Mouse (Mus musculus) forebrain, embryonic 11.5 days (tissue): ENCODE results near the gene Exo5. TPM values are rescaled to one million over a fixed set of nuclear protein-coding genes. Genes with fewer than 3 reads are reported as not detected.

Experiments
- ATAC-seq: fragments of 200-750 bp; cut with Nextera tagmentation; replicated peaks from 2 replicates; pipeline ENCODE4 v1.8.0; 2017; ENCODE audit warnings: moderate TSS enrichment; ENCODE audit not compliant: low FRiP score
- DNase-seq: peaks from one replicate; pipeline ENCODE4 v3.0.0-alpha.2; 2017; ENCODE audit warnings: low spot score
- H3K27ac ChIP-seq: fragments of 300-500 bp; sonication (generic); 2 replicates; pipeline ENCODE4 v1.5.1; 2014; ENCODE audit warnings: low read depth, low read length
- H3K27me3 ChIP-seq: fragments of 300-500 bp; sonication (generic); 2 replicates; pipeline ENCODE4 v1.6.1; 2014; ENCODE audit warnings: mild to moderate bottlenecking, low read length, mixed read lengths; ENCODE audit not compliant: control insufficient read depth, insufficient read depth
- H3K36me3 ChIP-seq: fragments of 300-500 bp; sonication (generic); 2 replicates; pipeline ENCODE4 v1.6.1; 2014; ENCODE audit warnings: mild to moderate bottlenecking, low read length, moderate library complexity, mixed read lengths; ENCODE audit not compliant: control insufficient read depth, insufficient read depth
- H3K4me1 ChIP-seq: fragments of 300-500 bp; sonication (generic); replicated peaks from 2 replicates; pipeline ENCODE4 v1.6.1; 2014; ENCODE audit warnings: low read length, mixed read lengths; ENCODE audit not compliant: control insufficient read depth, insufficient read depth
- H3K4me2 ChIP-seq: fragments of 300-500 bp; sonication (generic); 2 replicates; pipeline ENCODE4 v1.6.1; 2014; ENCODE audit warnings: low read depth, mild to moderate bottlenecking, low read length, moderate library complexity, mixed read lengths; ENCODE audit not compliant: severe bottlenecking
- H3K4me3 ChIP-seq: fragments of 300-500 bp; sonication (generic); 2 replicates; pipeline ENCODE4 v1.5.1; 2014; ENCODE audit warnings: low read depth, low read length
- H3K9ac ChIP-seq: fragments of 300-500 bp; sonication (generic); 2 replicates; pipeline ENCODE4 v1.6.1; 2014; ENCODE audit warnings: low read length
- H3K9me3 ChIP-seq: fragments of 300-500 bp; sonication (generic); 2 replicates; pipeline ENCODE4 v1.6.1; 2016; ENCODE audit warnings: low read length, mixed read lengths; ENCODE audit not compliant: control insufficient read depth
- WGBS: fragments of 180-500 bp; shearing (Covaris S2); extraction: QIAGEN DNeasy Blood & Tissue Kit; methylation state at CpG from one replicate; pipeline ENCODE4 v1.1.7; 2014; 5-methylcytosine and 5-hydroxymethylcytosine counted together
- polyA plus RNA-seq: library from polyadenylated mRNA; unstranded; fragments of >200 nt; fragmentation: Nextera tagmentation; extraction: Ambion mirVana; gene quantifications from 2 replicates; pipeline ENCODE4 v1.2.1, GENCODE M21; 2014

Gene Exo5
- polyA plus RNA-seq, 1 experiment from 2014 or later, result 32.1 TPM

GRCm38 (mm10) chr4:120886811-120887210, 38.0 kb downstream of the Exo5 start:
- no peaks in the 10 kb centered on the region for H3K9me3 ChIP-seq
- peaks cover 16% of the 10 kb centered on the region for H3K4me1 ChIP-seq
- no peaks in the 10 kb centered on the region for H3K36me3 ChIP-seq
- no peak overlapping the region; the same call in 1 of the 2 replicates for H3K9ac ChIP-seq
- no peak for ATAC-seq
- no peak overlapping the region for H3K4me3 ChIP-seq
- no peaks in the 10 kb centered on the region for H3K27me3 ChIP-seq
- WGBS, result 84% methylated on average over 5 of the region's 5 CpGs
- no peak for DNase-seq
- no peak overlapping the region for H3K27ac ChIP-seq
- H3K4me2 ChIP-seq, result no peak overlapping the region

GRCm38 (mm10) chr4:120886131-120886530, 38.7 kb downstream of the Exo5 start:
- Histone ChIP-seq H3K4me1 (peaks cover 16% of the 10 kb centered on the region), H3K27ac (no peak overlapping the region), H3K27me3 (no peaks in the 10 kb centered on the region), H3K4me3 (no peak overlapping the region), H3K36me3 (no peaks in the 10 kb centered on the region), H3K9me3 (no peaks in the 10 kb centered on the region), H3K4me2 (no peak overlapping the region), H3K9ac (no peak overlapping the region)
- DNase-seq, result no peak
- 58% methylated on average over 4 of the region's 4 CpGs for WGBS
- no peak for ATAC-seq

DNA sequence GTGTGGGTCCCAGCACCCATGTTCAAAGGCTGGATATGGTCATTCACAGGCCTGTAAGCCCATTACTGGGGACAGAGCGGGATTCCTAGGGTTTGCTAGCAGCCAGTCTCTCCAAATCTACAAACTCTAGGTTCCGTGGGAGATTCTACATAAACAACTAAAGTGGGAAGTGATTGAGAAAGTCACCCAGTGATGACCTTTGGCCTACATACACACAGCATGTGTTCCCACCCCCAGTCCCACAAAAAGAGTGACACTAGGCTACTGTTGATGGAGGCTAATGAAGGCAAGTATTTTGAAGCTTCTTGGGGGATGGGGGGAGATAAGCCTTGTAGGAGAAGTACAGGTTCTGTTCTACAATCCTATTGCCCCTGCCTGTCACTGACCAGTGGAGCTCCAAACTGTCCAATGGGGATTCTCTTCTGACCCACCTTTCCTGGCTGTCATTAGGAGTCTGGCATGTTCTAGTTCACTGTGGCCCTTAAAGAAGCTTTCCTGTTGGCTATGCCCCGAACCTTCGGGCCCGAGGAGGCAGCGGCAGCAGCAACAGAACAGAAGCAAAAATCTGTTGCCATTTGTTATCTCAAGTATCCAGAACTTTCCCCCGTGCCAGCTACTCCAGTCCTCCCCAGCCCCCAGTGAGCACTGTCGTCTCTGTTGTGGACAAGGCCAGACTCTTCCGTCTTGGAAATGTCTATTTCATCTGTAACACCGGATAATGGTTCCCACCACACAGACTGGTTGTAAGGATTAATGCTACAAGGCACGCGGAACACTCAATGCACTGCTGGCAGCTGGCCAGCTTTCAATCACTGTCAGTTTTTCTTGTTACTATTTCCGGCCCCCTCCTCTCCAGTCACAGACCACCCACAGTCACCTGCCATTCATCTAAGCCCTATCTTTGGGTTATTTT, 39.4 kb downstream of the Exo5 start:
- DNase-seq (peak; percentile 50), ATAC-seq (no peak)
- Histone ChIP-seq H3K36me3 (no peaks in the 10 kb centered on the region), H3K9ac (no peak overlapping the region), H3K4me1 (peaks cover 16% of the 10 kb centered on the region), H3K27me3 (no peaks in the 10 kb centered on the region), H3K4me2 (no peak overlapping the region), H3K27ac (no peak overlapping the region), H3K9me3 (no peaks in the 10 kb centered on the region), H3K4me3 (no peak overlapping the region)
- WGBS, result 55% methylated on average over 13 of the region's 13 CpGs

- H3K36me3 ChIP-seq, result no peaks in the 10 kb centered on the region
- DNase-seq (peak; percentile 70), ATAC-seq (peak; percentile 89)
- no peaks in the 10 kb centered on the region for H3K9me3 ChIP-seq
- WGBS, result 37% methylated on average over 5 of the region's 5 CpGs
- no peaks in the 10 kb centered on the region for H3K27me3 ChIP-seq
- H3K4me3 ChIP-seq, result no peak overlapping the region
- peaks cover 16% of the 10 kb centered on the region for H3K4me1 ChIP-seq
- 0 out of 2 replicates have a peak overlapping the region, but pooled peaks have one; percentile 16 for H3K9ac ChIP-seq
- H3K4me2 ChIP-seq, result no peak overlapping the region
- H3K27ac ChIP-seq, result no peak overlapping the region
Observed at GRCm38 (mm10) chr4:120882002-120882625, 42.7 kb downstream of the Exo5 start.

- ATAC-seq, result no peak
- no peaks in the 10 kb centered on the region for H3K9me3 ChIP-seq
- no peak for DNase-seq
- H3K27me3 ChIP-seq, result no peaks in the 10 kb centered on the region
- no peak overlapping the region for H3K4me3 ChIP-seq
- no peaks in the 10 kb centered on the region for H3K36me3 ChIP-seq
- H3K9ac ChIP-seq, result no peak overlapping the region
- peaks cover 16% of the 10 kb centered on the region for H3K4me1 ChIP-seq
- H3K27ac ChIP-seq, result no peak overlapping the region
- H3K4me2 ChIP-seq, result no peak overlapping the region
- 65% methylated on average over 6 of the region's 6 CpGs for WGBS
Observed at GRCm38 (mm10) chr4:120880731-120881432, 43.9 kb downstream of the Exo5 start.

DNA sequence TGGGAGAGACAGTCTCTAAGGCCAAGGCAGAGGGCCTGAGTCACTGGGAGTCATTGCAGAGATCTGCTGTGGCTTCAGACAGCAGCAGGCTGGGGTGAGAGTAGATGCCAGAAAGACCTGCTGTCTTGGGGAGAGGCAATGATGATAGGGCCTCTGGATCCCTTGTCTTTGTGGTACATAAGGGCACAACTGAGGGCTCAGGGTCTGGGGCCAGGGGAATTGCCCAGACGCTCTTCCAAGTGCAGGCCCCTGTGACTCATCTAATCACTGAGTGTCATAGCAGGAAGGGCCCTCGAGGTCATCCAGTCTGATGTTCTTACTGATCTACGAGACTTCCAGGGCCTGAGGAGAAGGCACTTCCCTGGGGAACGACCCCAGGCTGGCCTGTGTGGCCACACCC, 45.4 kb downstream of the Exo5 start:
- 58% methylated on average over 4 of the region's 4 CpGs for WGBS
- Histone ChIP-seq H3K9me3 (no peaks in the 10 kb centered on the region), H3K4me3 (no peak overlapping the region), H3K27ac (no peak overlapping the region), H3K27me3 (no peaks in the 10 kb centered on the region), H3K36me3 (no peaks in the 10 kb centered on the region), H3K4me2 (no peak overlapping the region), H3K4me1 (peaks cover 11% of the 10 kb centered on the region), H3K9ac (no peak overlapping the region)
- ATAC-seq (no peak), DNase-seq (no peak)

DNA sequence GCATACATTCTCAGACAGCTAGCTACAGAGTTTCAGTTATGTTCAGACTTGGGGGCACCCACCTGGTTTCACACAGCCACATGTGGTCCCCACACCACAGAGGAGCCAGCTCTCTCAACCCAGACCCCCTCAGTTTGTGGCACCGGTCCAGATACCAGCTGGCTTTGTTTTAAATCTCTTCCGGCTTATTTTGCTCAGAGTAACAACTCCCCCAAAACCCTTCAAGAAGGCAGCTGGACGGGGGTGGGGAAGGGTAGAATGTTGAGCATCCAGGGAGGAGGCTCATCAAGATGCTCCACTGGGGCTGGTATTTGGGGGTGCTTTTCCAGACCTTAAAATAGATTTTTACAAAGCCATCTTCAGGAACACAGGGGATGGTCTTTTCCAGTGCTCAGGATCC, 46.1 kb downstream of the Exo5 start:
- Histone ChIP-seq H3K9ac (no peak overlapping the region), H3K9me3 (no peaks in the 10 kb centered on the region), H3K4me1 (peaks cover 11% of the 10 kb centered on the region), H3K27me3 (no peaks in the 10 kb centered on the region), H3K27ac (no peak overlapping the region), H3K36me3 (no peaks in the 10 kb centered on the region), H3K4me2 (no peak overlapping the region), H3K4me3 (no peak overlapping the region)
- no peak for DNase-seq
- no peak for ATAC-seq
- WGBS, result 74% methylated on average over 3 of the region's 3 CpGs

- no peak for ATAC-seq
- Histone ChIP-seq H3K9me3 (no peaks in the 10 kb centered on the region), H3K36me3 (no peaks in the 10 kb centered on the region), H3K27ac (no peak overlapping the region), H3K4me3 (no peak overlapping the region), H3K27me3 (no peaks in the 10 kb centered on the region), H3K4me2 (no peak overlapping the region), H3K9ac (no peak overlapping the region), H3K4me1 (no peaks in the 10 kb centered on the region; the same call in 1 of the 2 replicates)
- no peak for DNase-seq
- 80% methylated on average over 3 of the region's 3 CpGs for WGBS
Observed at GRCm38 (mm10) chr4:120875961-120876360, 48.9 kb downstream of the Exo5 start.
